Mouse (Mus musculus): ENCODE results near the gene Grk5. TPM values are rescaled to one million over a fixed set of nuclear protein-coding genes. Genes with fewer than 3 reads are reported as not detected.
A peak's percentile ranks its signal among the peaks of the same experiment; 100 is the strongest.

Grk5 gene
- total RNA-seq, 2 experiments from 2014 or later: 23.8 to 29.2 TPM

GRCm38 (mm10) chr19:60967909-60968308 lies 78.4 kb downstream of the Grk5 start:
- DNase-seq: no peak
- intact Hi-C loops (cut with DNase I): no loop called here

- DNase-seq: no peak
- intact Hi-C loops (cut with DNase I): no loop called here
Measured at GRCm38 (mm10) chr19:60970406-60970805, 80.9 kb downstream of the Grk5 start.

GRCm38 (mm10) chr19:60971598-60971997 lies 82.0 kb downstream of the Grk5 start:
- intact Hi-C loops (cut with DNase I): no loop called here
- DNase-seq: no peak

GRCm38 (mm10) chr19:60972281-60973015 lies 82.9 kb downstream of the Grk5 start:
- intact Hi-C loops (cut with DNase I): no loop called here
- DNase-seq: no peak

GRCm38 (mm10) chr19:60973508-60973907 lies 84.0 kb downstream of the Grk5 start:
- intact Hi-C loops (cut with DNase I): no loop called here
- no peak for DNase-seq

GRCm38 (mm10) chr19:60979581-60979980 lies 90.0 kb downstream of the Grk5 start:
- no peak for DNase-seq
- intact Hi-C loops (cut with DNase I): no loop called here

GRCm38 (mm10) chr19:60981391-60981790 lies 91.8 kb downstream of the Grk5 start:
- intact Hi-C loops (cut with DNase I): no loop called here
- DNase-seq: no peak

- intact Hi-C loops (cut with DNase I): no loop called here
- DNase-seq: no peak
Measured at GRCm38 (mm10) chr19:60981894-60982293, 92.3 kb downstream of the Grk5 start.

GRCm38 (mm10) chr19:60989766-60990165 lies 100.2 kb downstream of the Grk5 start:
- DNase-seq: no peak
- intact Hi-C loops (cut with DNase I): loop anchor here (5.0 kb wide), 2 partner anchors 37 to 97 kb away; no protein-coding TSS in a partner anchor

GRCm38 (mm10) chr19:60994214-60994613 lies 104.7 kb downstream of the Grk5 start:
- DNase-seq: no peak
- intact Hi-C loops (cut with DNase I): loop anchor here (5.0 kb wide), 2 partner anchors 42 to 102 kb away; no protein-coding TSS in a partner anchor

GRCm38 (mm10) chr19:60994845-60995244 lies 105.3 kb downstream of the Grk5 start:
- DNase-seq: no peak
- intact Hi-C loops (cut with DNase I): loop anchor here (5.0 kb wide), 2 partner anchors 43 to 103 kb away; no protein-coding TSS in a partner anchor

- intact Hi-C loops (cut with DNase I): no loop called here
- peak in 1 of 2 experiments; percentile 20 for DNase-seq
Measured at GRCm38 (mm10) chr19:60997784-60998183, 108.2 kb downstream of the Grk5 start.

GRCm38 (mm10) chr19:60999652-61000051 lies 110.1 kb downstream of the Grk5 start:
- intact Hi-C loops (cut with DNase I): no loop called here
- DNase-seq: no peak

GRCm38 (mm10) chr19:61000958-61001357 lies 111.4 kb downstream of the Grk5 start:
- intact Hi-C loops (cut with DNase I): no loop called here
- no peak for DNase-seq

GRCm38 (mm10) chr19:61009266-61009665 lies 119.7 kb downstream of the Grk5 start:
- no peak for DNase-seq
- intact Hi-C loops (cut with DNase I): no loop called here

- intact Hi-C loops (cut with DNase I): no loop called here
- DNase-seq: no peak
Measured at GRCm38 (mm10) chr19:61017477-61018266, 128.1 kb downstream of the Grk5 start.

GRCm38 (mm10) chr19:61021502-61021901 lies 132.0 kb downstream of the Grk5 start:
- intact Hi-C loops (cut with DNase I): no loop called here
- no peak for DNase-seq

- intact Hi-C loops (cut with DNase I): no loop called here
- DNase-seq: no peak
Measured at GRCm38 (mm10) chr19:61021939-61022566, 132.5 kb downstream of the Grk5 start.

- intact Hi-C loops (cut with DNase I): no loop called here
Measured at GRCm38 (mm10) chr19:61031570-61031969, 142.0 kb downstream of the Grk5 start.

GRCm38 (mm10) chr19:61039151-61039550 lies 149.6 kb downstream of the Grk5 start:
- intact Hi-C loops (cut with DNase I): no loop called here
- DNase-seq: no peak

More at GRCm38 (mm10) chr19:61031570-61031969, 142.0 kb downstream of the Grk5 start:
- no peak for DNase-seq

- no peak for DNase-seq
- intact Hi-C loops (cut with DNase I): no loop called here
Measured at GRCm38 (mm10) chr19:61048646-61049045, 159.1 kb downstream of the Grk5 start.

All from heart, postnatal 14 days (tissue).